Mouse (Mus musculus) forelimb bud, embryonic 11.5 days (tissue): ENCODE measurements at regions not wholly inside any gene's neighbourhood (a gene's known extent, or its start where the extent isn't known, plus 50 kb on each side); places are given as distances from the start of the nearest gene placed in this dataset.

Experiments used
- DNase-seq: peaks from one replicate; pipeline ENCODE4 v3.0.0-alpha.2; 2012; ENCODE audit warnings: low read depth, low spot score

DNA sequence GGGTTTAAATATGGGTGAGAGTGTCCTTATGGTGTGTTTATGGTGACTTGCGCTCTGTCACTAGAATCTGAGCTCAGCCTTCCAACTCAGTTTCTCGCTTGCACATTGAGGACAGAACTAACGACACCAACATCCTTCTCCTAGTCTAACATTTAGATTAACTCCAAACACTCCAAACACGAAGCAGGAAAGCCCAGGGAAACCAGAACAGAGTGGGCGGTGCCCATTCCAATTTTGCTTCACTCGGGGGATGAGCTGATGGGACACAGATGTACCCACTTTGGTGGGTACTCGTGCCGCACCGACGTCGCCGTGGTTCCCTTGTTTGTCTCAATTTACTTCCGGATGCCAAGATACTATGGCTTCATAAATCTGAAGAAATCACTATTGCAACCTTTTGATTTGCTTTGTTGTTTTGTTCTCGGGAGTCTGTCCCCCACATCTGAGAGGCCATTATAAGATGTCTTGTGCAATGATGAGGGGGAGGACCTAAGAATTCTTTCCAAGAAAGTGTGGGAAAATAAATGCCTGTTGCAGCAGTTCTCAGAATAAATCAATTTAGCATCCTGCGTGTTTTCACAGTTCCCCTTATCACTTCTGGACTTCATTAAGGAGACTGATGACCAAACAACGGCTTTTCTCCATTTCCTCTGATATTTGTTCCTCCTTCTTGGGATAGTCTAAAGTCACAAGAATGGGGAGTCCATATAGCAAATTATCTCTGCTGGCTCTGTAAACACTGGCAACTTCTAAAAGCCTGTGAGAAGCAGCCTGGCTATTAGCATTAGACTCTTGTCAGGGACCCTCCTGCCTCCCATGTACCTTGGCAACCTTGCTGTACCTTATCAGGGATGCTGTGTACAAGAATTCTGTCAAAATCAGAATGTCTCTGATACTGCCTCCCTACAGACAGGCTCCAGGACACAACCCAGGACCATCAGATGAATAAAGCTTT lies 96.2 kb upstream of the Klf9 start:
- no peak for DNase-seq

DNA sequence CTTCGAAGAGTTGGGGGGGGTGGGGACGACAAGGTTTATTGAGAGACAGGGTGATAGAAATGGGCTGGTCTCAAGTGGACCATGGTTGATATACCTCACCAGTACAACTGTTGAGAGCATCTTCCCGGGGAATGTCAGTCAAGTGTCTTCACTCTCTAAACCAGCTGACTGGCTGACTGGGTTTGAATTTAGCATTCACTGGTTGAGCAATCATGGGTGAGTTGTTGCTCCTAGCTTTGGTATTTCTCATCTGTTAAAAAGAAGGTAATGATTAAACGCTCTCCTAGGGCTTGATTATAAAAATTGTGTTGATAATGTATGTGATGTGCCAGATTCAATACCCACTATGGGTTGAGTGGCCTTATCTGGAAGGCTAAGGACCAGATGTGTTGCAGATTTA lies 89.6 kb upstream of the Klf9 start:
- no peak for DNase-seq

DNA sequence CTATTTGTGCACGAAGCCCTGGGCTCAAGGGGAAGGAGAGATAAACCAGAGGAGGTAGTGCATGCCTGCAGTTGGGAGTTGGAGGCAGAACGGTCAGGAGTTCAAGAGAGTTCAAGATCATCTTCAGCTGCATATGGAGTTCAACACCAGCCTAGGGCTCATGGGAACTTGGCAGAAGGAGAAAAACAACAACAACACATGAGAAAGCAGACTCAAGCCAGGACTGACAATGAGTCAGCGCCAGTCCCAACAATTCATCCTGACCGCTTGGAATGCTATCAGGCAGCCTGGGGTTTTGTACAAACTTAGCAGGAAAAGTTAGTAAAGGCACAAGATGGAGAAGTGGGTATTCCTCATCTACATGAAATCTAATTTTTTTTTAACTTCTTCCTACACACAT lies 86.6 kb upstream of the Klf9 start:
- DNase-seq = no peak

DNA sequence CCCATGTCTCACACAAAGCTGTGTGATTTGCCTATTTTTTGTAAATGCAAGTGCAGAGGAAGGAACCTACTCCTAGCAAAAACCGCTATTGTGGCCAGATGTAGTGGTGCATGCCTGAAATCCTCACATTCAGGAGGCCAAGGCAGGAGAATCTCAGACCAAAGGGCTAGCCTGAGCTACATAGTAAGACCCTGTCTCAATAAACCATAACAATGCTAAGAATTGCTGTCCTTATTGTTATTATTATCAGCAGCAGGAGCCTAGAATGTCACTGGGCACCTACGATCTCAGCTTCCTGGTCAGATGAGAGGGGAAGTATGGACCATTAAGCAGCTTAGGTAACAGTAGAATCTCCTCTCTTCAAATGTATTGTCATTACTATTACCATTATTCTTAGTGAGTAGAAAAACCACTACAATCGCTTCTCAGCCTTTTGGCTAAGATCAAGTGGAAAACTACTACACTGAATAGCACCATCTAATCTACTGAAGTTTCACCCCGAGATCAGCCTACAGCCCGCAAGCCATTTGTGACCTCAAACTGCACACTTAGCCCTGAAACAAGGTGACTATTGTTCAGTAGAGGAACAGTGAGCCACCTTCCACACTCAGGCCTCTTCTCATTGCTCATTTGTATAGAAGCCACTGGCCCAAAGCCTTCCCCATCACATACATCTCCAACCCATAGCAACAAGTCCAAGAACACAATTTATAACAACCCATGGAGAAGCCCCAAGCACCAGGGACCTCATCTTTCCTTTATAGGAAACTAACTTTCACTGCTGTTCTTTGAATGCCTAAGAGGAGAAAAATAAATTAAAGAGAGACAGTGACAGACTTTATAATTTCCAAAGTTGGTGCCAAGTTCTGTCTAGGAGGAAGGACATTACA lies 84.9 kb upstream of the Klf9 start:
- no peak for DNase-seq

DNA sequence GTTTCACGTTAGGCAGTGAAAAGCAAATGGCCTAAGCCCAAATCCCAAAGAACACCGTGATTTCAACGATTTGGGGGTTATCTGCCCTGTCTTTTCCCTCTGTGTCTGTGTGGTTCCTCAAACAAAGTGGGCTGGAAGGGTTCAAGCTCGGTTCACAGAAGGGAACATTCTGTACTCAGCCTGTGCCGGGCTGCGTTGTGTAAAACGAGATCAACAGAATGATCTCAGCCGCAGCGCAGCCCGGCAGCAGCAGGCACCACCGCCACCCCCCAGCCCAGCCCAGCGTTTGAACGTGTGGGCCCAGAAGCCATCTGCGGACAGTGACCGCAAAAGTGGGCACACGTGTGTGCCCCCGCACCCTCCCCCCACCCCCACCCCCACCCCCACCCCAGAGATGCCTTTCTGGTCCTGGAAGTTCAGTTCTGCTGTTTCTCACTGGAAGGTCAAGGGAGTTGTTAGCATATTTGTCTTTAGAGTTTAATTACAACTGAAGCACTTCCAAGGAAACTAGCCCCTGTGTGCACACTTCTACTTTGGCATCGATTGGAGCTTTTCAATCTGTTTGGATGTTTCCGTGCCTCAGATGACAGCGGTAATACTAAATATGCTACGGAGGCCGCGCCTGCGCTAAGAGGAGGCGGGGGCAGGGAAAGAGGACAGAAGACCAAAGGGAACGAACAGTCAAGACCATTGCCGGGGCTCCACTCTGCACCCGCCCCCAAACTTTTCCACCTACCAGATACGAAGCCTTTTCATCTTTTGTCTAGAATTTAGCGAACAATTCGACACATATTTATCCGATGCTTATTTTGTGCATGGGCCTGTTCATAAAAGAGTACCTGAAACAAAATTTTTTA lies 83.9 kb upstream of the Klf9 start:
- peak; percentile 64 for DNase-seq

DNA sequence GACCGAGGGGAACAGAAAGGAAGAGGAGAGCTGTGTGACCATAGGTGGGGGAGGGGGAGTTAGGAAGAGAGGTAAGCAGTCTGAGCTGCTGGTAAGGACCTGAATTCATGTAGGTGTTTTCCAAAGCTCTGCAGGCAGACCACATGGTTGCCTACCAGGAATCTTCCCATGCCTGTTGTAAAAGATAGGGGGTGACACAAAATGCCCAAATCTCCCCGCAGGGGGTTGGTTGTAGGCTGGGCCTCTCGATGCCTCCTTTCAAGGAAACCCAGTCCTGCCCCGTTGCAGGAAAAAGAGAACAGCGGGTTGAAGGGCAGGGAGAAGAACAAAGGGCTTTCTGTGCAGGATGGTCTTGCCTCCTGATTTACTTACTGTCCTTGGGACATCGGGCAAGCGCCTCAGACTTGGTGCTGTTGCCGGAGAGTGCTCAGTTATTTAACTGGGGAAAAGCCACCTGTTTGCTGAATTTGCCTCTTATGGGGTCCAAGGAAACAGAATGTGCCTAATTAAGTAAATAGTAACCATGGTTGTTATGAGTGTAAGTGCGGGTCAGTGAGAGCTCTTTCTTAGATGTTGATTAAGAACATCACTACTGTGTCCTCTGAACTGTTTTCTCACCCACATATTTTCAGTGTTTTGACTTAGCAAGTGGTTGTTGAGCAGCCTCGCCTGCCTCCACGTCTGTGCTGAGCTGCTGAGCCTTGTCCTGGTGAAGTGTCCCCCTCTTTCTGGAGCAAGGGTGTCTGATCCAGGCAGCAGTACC lies 83.1 kb upstream of the Klf9 start:
- DNase-seq = peak; percentile 53

DNA sequence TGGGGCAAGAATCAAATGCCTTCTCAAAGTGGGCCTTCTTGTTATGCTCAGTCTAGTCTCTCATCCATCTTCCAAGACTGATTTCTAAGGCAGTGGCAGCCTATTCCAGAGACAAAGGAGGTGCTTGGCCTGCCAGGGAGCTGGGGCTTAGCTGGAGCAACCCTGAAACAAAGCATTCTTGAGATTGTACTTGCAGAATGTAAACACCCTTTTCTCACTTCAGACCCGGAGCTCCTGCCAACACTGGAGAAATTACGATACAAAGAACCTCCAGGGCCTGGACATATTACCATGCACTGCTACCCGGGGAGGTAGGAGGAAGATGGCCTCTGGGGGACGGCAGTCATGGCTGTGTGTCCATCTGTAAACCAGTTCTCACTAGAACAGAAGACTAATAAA lies 82.5 kb upstream of the Klf9 start:
- DNase-seq = no peak

DNA sequence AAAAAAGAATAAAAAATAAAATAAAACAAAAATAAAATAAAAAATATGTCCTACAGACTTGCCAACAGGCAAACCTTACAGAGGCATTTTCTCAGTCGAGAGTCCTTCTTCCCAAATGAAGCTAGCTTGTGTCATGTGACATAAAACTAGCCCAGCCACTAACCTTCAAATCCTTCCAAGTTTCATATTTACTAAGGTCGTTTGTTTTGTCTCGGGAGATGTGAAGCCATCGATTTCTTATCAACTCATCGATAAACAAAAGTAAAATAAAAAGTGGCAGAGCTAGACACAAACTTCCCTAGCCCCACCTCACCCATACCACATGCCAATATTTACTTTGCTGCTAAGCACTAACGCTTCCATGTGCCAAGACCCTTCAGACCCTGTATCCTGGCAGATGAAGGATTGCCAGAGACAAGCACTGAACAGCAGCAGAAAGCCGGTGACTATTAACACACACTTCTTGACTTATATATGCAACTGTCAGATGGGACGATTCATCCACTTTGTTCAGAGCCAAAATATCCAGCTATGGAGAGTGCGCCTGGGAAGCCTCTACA lies 79.9 kb upstream of the Klf9 start:
- DNase-seq = no peak

DNA sequence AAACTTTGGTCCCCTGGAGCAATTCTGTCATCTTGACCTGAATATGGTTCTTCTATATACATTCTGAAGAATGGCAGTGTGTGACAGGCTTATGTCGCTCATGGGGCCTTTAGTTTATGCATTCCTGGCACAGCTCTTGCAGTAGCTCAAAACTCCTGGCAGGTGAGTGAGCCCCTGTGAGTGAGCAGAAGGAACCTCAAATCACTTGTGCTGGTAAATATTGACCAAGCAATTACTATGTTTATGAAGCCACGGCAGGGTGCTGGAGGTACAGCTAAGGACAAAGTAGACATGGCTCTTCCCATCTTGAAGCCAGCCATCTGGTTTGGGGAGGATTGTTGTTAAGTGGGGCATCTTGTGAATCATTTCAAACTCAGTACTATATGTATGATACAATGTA lies 79.1 kb upstream of the Klf9 start:
- DNase-seq = no peak

DNA sequence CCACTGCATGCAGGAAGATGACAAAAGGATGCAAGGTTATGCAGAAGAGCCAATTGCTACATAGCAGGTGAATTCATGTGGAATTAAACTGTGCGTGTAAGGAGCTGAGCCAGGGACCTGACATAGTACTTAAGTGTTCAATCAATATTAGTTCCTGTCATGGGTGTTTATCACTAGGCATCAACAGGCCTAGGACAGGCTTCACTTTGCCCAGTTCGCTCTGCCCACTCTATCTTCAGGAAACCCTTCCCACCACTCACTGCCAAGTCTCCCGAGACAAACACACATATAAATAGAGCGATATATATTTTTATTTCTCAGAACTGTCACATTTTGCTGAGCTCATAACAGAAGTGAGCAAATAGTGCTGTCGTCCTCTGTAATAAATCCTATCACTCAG lies 78.2 kb upstream of the Klf9 start:
- no peak for DNase-seq

DNA sequence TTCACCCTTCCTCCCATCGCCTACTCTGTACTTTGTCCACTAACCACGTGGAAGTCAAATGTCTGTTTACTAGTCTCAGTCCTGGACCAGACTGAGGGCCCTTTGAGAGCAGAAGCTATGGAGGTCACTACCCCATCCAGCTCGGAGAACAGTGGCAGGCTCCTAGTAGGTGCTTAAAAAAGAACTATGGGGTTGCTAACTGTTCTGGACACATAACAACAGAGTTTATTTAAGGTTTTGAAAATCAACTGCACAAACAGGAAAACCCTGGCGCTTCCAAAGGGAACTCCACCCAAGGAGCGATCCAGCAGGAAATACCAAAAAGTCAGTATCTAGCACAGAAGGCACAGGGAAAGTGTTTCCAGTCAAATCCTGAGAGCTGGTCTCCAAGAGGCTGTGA lies 75.5 kb upstream of the Klf9 start:
- DNase-seq = no peak

DNA sequence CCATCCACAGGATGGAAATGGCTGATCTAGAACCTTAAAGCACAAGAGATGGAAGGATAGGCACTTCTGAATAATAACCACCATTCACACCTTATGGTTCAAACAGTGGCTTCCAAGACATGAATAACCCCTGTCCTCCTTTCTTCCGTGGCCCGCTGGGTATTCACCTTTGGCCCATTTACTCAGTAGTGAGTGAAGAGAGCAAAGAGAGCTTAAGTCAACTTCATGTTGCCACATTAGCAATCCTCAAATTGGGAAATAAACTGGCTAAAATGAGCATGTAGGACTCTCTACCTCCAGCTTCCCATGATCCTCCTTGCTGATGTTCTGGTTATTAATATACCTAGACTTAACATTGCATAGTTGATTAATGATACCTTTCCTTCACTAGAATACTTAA lies 74.3 kb upstream of the Klf9 start:
- no peak for DNase-seq

DNA sequence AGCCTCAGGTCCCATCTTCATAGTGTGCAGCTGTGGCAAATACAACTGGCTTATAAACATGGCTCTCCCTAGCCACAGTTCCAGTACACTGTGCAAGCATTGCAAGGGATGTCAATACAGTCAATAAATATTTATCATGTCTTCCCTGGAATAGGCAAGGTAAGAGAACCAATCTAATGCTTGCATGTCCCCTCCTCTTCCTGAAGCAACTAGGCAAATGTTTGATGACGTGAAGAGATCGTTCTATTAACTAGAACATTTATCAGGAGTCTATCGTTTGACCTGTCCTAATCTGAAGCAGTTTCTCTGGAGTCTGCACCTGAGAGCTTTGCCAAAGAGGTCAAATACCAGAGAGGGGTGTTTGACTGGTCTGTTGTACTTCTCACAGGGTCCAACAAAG lies 72.4 kb upstream of the Klf9 start:
- DNase-seq = no peak

DNA sequence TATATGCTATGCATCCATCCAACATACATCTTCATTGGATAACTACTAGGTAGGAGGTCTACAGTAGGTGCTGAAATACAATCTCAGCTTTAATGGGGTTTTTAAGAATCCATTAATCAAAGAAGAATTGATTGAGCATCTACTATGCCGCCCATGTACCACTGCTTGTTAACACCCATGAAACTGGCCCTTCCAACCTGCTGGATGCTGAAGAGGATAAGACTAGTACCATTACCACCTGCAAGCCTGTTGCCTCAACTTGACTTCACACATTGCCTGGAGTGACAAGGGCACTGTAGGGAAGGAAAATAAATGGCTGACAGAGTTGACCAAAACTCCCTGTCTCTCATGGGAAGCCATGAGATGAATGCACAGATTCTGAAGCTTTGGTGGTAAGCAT lies 71.4 kb upstream of the Klf9 start:
- no peak for DNase-seq

DNA sequence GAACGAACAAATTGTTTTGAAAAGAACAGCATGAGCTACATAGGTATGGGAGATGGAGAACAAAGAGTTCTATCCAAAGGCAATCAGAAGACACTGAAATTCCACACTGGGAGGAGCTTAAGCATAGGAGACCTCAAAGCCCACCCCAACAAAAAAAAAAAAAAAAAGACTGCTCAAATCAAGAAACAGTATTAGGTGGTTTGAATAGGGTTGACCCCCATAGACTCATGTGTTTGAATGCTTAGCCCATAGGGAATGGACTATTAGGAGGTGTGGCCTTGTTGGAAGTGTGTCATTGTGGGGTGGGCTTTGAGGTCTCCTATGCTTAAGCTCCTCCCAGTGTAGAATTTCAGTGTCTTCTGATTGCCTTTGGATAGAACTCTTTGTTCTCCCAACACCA lies 70.0 kb upstream of the Klf9 start:
- DNase-seq = no peak

DNA sequence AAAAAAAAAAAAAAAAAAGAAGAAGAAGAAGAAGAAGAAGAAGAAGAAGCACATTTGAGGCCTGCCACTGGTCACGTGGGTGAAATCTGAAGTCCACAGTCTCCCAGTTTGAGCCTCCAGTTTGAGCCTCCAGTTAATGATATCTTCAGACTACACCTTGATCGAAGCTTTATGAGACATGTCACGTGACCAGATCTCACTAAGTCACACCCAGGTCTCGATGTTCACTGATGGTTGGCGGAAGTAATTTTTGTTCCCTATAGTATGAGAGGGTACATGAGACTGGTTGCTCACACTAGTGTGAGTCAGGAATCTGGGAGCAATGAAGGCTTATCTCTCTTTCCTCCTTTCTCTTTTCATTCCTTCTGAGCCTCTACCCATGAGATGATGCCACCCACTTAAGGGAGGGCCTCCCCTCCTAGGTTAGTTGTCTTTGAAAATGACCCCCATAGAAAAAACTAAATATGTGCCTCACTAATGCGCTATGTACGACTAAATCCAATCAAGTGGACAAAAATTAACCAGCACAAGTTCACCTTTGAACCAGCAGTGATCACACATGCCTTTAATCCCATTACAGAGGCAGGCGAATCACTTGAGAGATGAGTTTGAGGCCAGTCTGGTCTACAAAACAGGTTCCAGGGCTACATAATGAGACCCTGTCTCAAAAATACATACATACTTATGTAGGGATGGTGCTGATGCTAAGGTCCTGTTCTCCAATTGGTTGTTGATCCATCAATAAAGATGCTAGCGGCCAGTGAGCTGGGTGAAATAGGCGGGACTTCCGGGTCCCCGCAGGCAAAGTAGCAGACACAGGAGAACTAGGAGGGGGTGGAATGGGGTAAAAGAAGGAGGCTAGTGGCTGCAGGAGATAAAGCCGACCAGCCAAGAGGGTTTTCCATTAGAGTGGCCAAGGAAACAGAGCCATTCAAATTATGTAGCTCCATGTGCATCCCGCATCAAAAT lies 66.1 kb upstream of the Klf9 start:
- no peak for DNase-seq

DNA sequence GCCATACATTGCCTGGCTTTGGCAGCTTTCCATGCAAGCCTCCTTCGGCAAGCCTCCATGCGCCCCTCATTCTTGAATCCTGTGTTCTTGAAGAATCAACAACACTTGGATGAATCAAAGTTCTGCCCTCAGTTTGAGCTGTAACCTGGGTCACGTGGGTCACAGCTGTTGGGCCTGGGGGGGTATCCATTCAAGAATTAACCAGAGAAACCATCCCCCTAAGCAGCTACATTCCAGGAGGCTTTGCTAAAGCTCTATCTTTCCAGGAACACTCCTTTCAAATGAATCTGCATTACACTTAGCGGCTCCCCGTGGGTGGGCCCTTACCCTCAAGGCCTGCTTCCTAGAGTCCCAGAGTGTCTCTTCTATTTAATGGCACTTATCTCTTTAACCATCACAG lies 65.2 kb upstream of the Klf9 start:
- DNase-seq = no peak

DNA sequence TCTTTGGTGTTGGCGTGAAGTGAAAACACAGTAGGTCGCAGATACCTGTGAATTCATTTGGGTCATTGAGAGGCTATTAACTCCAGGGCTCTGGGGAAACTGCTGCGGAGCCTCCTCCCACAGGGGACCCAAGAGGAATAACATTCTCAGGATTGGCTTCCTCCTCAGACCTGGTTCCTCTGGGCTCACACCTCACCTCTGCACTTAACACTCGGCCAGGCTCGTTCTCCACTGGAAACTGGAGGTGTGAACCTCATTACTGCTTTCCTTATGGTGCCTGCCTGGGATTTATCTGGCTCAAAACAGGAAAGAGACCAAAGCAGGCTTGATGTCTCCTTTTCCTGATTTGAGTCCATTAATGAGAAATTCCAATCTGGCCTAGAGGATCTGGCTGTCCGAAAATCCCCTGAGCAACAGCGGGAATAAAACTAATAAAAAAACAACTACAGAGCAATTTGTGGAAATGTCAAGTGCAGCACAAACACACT lies 55.8 kb upstream of the Klf9 start:
- peak; percentile 62 for DNase-seq

DNA sequence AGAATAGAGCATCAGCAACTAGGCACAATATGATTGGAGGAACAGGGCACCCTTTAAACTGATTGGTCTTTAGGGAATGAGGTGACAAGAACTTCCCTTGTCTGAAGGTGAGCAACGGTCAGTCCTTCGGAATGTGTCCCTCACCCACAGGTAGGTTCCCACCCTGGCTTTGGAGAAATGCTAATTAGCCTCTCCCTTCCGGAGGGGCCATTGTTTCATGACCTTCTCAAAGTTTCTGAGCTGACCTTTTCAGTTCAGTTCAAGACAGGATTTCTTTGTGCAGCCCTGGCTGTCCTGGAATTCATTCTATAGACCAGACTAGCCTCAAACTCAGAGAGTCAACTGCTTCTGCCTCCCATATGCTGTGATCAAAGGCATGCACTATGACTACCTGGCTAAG lies 53.5 kb upstream of the Klf9 start:
- DNase-seq = no peak
